1 mouse cellular context compared by ENCODE assay signal in the genomic region with DNA sequence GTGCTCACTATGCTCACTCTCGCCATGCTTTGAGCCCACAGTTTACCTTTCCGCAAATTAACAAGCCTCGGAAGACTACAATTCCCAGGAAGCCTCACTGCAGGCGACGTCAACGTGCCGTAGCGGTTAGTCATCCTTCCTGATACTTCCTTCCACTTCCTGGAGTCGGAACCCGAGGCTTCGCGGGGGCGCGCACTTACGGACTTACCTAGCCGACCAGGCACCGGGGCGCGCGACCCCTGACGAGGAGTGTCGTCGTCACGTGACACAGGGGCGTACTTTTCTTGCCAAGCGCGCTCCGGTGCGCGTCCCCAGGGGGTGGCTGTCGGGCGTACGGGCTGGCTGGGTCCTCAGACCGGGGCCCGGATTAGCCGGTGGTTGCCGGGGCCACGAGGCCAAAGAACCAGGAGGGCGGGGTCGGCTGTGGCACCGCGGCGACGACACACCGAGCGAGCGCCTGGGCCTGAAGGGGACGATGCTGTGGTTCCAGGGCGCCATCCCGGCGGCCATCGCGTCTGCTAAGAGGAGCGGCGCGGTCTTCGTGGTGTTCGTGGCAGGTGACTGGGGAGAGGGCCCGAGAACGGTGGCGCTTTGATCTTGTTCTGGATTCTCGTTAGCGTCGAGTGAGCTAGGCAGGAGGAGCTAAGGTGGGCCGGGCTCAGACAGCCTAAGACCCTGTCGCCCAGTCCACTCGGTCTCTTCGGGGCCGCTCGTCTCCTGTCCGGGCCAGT.
A peak's percentile ranks its signal among the peaks of the same experiment; 100 is the strongest.
TF ChIP-seq lines count a peak whose summit lies in the region.

No protein-coding gene starts in this region.

TF ChIP-seq in CH12.LX, 34 proteins besides CTCF, POLR2A, EP300 and RAD21 (continued from another document):
- no peak for TF ChIP-seq MAFK (IDR thresholded peaks at IDR 0.05; ENCODE audit: insufficient replicate concordance, low read length)
- peak; percentile 58; the same call in 1 of the 2 replicates for TF ChIP-seq ETS1 (conservative IDR thresholded peaks at IDR 0.05; ENCODE audit: low read depth, low read length)
- TF ChIP-seq PAX5 (IDR thresholded peaks at IDR 0.05; ENCODE audit: low read length): no peak
- 0 out of 2 replicates have a peak, but pooled peaks have one; percentile 39 for TF ChIP-seq POLR2AphosphoS2 (IDR thresholded peaks at IDR 0.05; ENCODE audit: low read depth, low read length)
- TF ChIP-seq CHD2 (IDR thresholded peaks at IDR 0.05; ENCODE audit: low read length): no peak
- TF ChIP-seq ZKSCAN1 (IDR thresholded peaks at IDR 0.05; ENCODE audit: borderline replicate concordance, low read depth, low read length): no peak
- peak; percentile 91 for TF ChIP-seq USF2 (conservative IDR thresholded peaks at IDR 0.05; ENCODE audit: low read depth, low read length)
- peak; percentile 30; the same call in 1 of the 2 replicates for TF ChIP-seq UBTF (IDR thresholded peaks at IDR 0.05; ENCODE audit: low read depth, low read length)
- TF ChIP-seq MAX (IDR thresholded peaks at IDR 0.05; ENCODE audit: low read length): peak; percentile 84
- no peak for TF ChIP-seq NRF1 (IDR thresholded peaks at IDR 0.05; ENCODE audit: low read depth, low read length)
- no peak for TF ChIP-seq RCOR1 (conservative IDR thresholded peaks at IDR 0.05; ENCODE audit: low read depth, low read length)
- TF ChIP-seq E2F4 (IDR thresholded peaks at IDR 0.05; ENCODE audit: insufficient replicate concordance, low read depth, low read length): no peak
- TF ChIP-seq MEF2A (IDR thresholded peaks at IDR 0.05; ENCODE audit: borderline replicate concordance, low read depth, low read length): no peak
- peak; percentile 79; the same call in 1 of the 2 replicates for TF ChIP-seq ZMIZ1 (IDR thresholded peaks at IDR 0.05; ENCODE audit: low read depth, low read length)
- TF ChIP-seq CHD1 (IDR thresholded peaks at IDR 0.05; ENCODE audit: low read depth, low read length): no peak
- peak; percentile 79 for TF ChIP-seq ZNF384 (IDR thresholded peaks at IDR 0.05; ENCODE audit: low read depth, low read length)
- peak; percentile 93; the same call in 1 of the 2 replicates for TF ChIP-seq KAT2A (IDR thresholded peaks at IDR 0.05; ENCODE audit: insufficient replicate concordance, low read length)
- TF ChIP-seq IRF4 (IDR thresholded peaks at IDR 0.05; ENCODE audit: low read depth, low read length): peak; percentile 43; the same call in 1 of the 2 replicates
- peak; percentile 83 for TF ChIP-seq SIN3A (IDR thresholded peaks at IDR 0.05; ENCODE audit: low read length)
- no peak for TF ChIP-seq SMC3 (IDR thresholded peaks at IDR 0.05; ENCODE audit: low read depth, low read length)
- TF ChIP-seq GABPA (IDR thresholded peaks at IDR 0.05; ENCODE audit: insufficient replicate concordance, low read depth, low read length): peak; percentile 31; the same call in 1 of the 2 replicates
